Mouse (Mus musculus): ENCODE measurements at regions not wholly inside any gene's neighbourhood (a gene's known extent, or its start where the extent isn't known, plus 50 kb on each side); places are given as distances from the start of the nearest gene placed in this dataset.
A peak's percentile ranks its signal among the peaks of the same experiment; 100 is the strongest.

DNA sequence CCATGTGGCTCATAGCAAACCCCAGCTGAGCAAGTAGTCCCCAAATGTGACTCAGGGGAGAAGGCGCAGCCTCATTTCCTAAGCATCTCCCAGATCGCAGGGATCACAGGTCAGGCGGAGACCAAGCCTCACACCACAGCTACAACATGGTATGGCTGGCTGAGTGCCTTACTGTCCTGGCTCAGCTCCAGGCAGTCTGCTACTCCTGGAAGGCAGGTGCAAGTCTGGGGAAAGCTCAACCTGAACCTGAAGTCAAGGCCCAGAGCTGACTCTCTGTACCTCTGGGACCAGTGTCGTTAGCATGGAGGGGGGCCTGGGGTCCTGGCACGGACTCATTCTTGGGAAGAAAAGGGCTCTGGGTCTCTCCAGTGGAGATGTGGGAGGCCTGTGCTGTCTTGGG, 113.0 kb upstream of the A530016L24Rik start:
- no peak for DNase-seq (ENCODE audit: low read depth, low spot score)

DNA sequence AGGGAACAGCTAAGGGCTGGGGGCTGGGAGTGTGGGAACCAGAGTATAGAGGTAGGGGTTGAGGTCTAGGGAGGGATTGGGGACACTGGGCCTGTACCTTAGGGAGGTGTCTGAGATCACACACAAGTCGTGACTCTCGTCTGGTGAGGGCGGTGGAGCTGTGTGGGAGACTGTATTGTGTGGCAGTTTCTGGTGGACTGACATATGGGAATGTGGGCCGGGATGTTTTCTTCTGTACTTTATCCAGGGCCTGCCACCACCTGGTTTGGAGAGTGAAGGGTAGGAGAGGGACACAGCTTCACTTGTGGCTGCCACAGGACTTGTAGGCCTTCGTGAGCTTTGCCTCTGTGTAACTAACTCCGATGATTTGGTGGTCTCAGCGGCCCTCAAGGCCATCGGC, 112.5 kb upstream of the A530016L24Rik start:
- no peak for DNase-seq (ENCODE audit: low read depth, low spot score)

DNA sequence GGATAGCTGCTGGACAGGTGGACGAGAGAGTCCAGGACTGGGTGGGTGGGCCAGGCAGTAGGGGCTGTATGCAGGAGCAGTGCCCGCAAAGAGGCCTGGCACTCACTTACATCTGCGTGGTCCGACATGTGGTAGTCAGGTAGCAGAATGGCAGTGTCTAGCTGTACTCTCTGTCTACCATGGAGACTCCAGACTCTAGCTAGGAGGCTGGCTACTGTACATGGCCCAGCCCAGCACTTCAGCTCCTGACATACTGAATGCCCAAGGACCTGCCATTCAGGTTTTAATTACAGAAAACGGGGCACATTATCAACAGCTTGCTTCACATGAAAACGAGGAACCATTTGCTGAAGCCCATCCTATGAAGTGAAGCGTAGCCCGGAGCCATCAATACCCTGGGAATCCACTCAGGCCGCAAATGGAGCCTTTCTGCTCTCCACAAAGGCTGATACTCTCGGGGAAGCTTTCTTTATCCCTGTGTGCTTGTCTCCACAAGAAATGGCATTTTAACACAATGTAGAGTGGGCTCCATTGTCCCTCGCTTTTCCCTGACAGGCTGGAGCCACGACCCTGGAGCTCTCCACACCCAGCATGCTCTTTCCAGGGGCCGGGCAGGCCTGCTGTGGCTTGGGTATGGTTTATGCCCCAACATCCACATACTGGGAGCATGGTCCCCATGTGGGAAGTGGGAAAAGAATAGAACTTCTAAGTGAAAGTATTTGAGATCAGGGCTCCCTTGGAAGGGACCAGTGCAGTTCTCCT, 110.6 kb upstream of the A530016L24Rik start:
- no peak for DNase-seq (ENCODE audit: low read depth, low spot score)

DNA sequence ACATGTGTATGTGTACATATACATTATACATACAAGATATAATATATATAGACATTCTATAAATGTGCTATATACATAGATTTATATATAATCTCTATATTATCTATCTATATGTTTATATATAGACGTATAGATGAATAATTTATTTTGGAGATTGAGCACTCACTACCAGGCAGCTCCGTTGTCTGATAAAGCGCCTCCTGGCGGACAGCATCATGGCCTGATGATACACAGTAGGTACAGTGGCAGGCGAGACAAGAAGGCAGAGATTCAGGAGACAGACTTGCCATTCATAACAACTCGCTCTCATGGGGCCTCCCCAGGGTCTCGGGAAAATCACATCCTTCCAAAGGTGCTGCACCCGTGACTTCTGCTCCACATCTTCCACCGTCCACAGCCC, 101.4 kb upstream of the A530016L24Rik start:
- DNase-seq (ENCODE audit: low read depth, low spot score) = peak; percentile 20

DNA sequence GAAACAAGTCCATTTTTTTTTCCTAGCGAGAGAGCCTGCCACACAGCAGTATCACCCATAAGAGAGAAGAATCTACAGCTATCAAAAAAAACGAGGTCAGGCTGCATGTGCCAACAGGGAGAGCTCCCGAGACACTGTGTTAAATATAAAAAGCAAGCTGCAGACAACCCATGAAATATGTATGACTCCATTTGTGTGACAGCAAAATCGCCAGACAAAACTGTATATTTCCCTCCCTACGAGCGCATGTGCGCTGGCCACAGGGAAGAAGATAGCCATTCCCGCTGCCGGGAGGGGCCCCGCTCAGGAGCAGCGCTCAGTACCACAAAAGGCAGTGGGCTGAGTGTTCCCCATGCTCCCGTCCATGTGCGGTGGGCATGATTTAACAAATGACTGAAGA, 93.3 kb upstream of the A530016L24Rik start:
- DNase-seq (ENCODE audit: low read depth, low spot score) = no peak

DNA sequence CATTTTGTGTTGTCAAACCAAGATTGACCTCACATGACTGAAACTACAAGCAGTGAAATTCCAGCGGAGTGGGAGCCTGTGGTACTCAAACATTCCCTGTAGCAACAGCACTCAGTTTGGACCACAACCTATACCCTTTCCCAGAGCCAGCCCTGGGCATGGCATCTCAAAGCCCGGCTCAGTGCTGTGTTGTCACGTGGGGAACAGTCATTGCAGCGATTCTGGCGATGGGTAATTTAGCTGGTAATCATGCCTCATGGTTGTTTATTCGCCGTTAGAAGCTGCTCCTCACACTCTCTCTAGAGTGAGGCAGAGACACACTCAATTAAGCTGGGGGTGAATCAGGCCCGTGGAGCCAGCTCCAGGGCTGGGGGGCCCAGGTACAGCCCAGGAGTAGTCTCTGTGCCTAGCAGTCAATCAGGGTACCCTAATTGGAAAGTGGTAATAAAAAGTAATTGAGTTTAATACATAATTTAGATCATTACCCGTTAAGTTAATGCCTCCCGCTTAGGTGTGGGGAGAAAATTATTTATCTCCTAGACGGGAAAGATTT, 85.5 kb upstream of the A530016L24Rik start:
- no peak for DNase-seq (ENCODE audit: low read depth, low spot score)

DNA sequence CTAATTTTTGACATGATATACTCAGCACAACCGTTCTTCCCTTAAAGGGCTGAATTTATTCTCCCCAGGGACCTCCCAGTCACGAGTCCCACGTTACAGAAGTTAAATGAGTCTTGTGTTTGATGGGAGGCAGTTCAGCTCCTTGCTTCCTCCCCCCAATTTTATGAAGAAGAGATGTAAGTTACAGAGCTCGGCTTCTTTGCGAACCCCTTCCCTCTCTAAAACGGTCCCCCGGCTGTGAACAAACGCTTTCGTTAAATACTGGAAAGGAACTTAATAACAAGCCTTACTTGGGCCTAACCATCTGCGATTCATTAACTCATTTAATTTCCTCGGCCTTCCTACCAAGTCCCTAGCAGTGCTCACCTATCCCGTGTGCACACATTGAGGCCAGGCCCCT, 84.9 kb upstream of the A530016L24Rik start:
- DNase-seq (ENCODE audit: low read depth, low spot score) = no peak

DNA sequence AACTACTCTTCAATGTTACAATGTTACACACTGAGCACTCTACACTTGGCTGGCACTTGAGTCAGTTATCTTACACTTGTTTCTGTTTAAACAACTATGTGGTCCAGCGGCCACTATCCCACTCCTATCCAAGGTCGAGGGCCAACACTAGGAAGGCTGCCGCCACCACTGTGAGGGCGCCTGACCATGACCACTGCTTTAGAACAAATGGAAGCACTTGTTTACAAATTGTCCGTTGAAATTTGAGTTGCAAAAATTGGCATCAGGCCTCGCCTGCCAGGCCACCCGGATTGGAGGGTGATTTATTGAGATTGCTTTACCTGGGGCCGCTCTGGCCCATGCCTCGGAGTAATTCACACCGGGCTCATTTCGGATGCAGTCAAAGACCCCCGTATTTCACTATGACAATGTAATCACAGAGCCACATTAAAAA, 83.5 kb upstream of the A530016L24Rik start:
- no peak for DNase-seq (ENCODE audit: low read depth, low spot score)

DNA sequence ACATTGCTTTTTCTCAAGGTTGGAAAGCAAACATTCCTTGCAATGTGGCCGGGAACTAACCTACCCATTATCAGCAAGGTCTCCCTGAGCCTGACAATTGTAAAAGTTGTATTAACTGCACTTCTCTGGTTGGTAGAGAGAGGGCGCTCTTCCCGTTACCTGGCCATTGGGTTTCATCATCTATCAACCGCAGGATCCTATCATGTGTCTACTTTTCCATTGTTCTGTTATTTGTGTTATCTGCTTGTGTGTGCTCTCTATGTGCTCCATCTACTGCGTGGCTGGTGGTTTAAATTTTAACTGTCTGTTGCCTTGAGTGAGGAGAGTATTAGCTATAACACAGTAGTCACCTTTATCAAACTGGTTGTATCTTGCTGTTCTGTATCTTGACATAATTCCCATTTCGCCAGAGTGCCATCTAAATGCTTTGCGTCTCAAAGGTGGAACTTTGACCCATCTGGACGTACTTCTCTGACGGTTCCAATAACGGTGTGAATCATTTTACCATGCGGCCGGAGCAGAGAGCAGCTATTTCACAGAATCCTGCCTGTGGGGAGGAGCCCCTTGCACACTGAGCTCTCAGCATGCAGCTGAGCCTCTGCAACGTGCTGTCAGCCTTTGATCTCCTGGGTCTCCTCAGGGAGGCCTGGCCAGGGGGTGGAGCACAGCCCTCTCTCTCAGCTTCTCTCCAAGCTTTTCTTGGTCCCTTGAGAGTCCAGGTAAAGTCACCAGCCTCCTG, 77.5 kb upstream of the A530016L24Rik start:
- DNase-seq (ENCODE audit: low read depth, low spot score) = peak; percentile 20

DNA sequence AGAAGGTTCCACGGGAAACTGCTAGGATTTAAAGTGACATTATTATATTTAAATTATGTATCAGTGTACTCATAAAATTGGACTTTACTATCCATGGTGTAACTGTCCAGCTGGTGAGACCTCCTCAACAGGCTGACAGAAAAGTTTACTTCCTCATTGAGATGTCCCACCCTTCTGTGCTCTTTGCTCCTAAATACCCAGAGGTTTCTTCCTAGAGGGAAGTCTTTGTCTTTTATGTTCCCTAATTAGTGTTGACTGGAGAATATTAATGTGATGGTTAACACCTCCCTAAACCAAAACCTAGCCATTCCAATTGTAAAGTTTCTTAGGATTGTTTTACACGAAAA, 76.9 kb upstream of the A530016L24Rik start:
- no peak for DNase-seq (ENCODE audit: low read depth, low spot score)

DNA sequence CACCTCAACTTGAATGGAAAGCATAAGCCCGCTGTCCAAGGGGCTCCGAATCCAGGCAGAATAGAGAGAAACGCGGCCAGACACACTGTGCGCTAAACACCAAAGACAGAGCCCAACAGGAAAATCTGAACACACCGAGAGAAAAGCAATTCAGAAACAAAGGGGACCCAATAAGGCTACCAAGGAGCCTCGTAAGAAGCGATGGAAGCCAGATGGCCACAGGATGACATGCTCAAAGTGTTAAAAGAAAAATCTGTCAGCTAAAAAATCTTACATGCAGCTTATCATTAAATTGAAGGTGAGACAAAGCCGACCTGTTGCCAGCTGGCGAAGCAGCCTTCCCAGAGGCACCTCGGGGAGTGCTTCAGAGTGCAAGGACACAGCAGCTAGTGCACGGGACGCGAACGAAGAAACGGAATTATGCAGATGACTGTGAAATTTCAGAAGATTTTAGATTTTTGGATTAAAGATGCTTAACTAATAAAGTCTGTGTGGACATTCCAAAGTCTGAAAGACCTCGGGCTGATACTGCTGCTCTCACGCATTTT, 73.2 kb upstream of the A530016L24Rik start:
- no peak for DNase-seq (ENCODE audit: low read depth, low spot score)

DNA sequence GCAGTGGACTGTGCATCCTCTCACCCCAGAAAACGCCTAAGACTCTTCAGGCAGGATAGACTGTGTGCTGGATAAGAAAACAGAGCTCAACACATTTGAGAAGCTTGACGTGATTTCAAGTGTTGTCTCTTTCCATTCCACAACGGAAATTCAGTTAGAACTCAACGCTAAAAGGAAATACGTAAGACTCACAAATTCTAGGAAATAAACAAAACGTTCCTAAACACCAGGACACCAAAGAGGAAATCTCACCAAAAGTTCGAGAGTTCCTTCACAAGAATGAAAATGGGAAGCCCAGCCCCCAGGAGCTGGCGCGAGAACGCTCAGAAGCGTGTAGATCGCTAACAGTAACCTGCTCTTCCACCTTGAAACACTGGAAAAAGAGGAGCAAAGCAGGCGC, 72.7 kb upstream of the A530016L24Rik start:
- DNase-seq (ENCODE audit: low read depth, low spot score) = no peak

DNA sequence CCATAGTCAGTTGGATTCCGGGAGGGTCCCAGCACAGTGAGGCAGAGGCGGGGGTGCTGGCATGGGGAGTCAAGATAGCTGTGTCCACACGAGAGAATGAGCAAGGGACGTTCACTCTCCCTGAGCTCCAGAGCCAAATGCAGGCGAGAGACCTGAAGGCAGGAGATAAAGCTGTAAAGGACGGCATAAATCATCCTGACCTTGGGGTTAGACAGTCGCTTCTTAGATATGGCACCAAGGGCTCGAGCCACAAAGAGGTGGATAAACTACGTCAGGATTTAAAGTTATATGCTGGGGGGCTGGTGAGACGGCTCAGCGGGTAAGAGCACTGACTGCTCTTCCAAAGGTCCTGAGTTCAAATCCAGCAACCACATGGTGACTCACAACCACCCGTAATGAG, 70.6 kb upstream of the A530016L24Rik start:
- no peak for DNase-seq (ENCODE audit: low read depth, low spot score)

DNA sequence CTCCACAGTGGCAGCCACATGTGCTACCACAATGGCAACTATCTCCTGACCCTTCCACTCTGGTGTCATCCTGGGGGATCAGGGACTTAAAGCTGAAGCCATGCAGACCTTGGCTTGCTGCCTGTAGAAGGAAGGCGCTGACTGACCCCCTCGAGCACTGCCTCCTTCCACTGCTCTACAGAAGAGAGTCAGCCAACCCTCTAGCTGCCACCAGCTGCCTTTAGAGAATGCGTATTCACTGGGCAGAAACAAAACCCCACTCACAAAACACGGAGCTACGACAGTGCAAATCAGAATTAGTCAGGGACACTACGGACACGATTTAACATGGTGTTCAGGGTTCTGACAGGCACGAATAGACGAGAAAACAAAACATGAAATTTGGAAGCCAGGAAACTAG, 67.1 kb upstream of the A530016L24Rik start:
- DNase-seq (ENCODE audit: low read depth, low spot score) = no peak

DNA sequence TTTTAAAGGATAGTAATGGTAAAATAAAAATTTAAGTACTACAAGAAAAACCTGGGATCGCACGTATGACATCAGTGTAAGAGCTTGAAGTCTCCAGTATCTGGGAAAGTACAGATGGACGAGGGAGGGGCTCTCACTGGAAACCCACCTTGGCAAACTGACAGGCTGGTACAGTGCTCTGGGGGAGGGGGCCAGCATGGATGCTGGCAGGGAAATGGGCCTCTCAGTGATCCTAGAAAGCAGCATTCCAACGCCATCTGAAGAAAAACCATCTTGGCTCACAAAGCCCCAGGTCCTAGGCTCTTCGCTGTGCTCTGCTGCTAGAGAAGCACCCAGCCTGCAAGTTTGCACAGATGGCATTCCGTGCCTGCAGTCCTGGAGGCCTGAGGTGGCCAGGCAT, 65.1 kb upstream of the A530016L24Rik start:
- DNase-seq (ENCODE audit: low read depth, low spot score) = no peak

DNA sequence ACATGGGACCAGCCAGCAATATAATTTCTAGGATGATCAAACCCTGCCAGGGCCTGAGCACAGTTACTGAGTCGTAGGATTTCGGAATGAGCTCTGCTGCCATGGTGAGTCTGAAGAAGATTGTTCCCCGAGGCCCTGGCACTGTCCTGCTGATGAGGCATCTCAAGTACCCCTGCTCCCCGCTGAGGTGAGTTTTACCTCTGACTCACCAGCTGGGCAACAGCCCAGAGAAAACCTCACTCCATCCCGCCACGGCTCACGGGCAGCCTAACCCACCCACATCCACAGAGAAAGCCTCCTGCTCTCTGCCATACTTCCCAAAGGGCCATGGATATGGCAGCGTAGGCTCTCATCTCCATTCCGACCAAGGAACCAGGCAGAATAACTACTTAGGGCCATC, 62.6 kb upstream of the A530016L24Rik start:
- DNase-seq (ENCODE audit: low read depth, low spot score) = no peak

DNA sequence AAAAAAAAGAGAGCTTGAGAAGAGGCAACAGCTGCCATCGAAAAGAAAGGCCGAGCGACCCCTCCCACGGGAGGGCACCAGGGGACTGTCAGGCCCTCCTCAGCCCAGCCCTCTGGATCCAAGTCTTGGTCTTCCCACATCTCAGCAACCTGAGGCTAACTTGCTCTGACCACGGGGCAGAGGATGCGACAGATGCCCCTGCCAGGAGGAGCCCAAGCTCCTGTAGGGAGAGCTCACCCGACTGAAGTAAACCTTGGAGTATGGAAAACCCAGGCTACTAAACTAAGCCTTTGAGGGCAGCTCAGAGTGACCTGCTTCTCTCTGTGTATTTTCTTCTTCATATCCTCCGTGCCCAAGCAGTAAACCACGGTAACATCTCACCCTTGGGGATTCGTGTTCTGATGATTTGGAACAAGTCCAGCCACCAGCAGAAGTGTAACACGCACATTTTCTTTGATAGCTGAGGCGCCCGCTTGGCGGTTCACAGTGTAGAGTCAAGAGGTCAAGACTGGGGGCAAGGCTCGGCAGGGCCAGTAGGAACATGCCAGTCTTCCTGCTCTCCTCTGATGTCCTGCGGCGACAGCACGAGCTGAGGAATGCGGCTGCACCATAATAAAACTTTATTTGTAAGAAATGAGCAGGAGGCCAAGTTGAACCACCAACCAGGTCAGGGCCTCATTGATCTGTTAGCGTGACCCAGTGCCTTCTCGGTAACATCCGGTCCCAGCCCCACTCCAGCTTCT, 59.0 kb upstream of the A530016L24Rik start:
- no peak for DNase-seq (ENCODE audit: low read depth, low spot score)

DNA sequence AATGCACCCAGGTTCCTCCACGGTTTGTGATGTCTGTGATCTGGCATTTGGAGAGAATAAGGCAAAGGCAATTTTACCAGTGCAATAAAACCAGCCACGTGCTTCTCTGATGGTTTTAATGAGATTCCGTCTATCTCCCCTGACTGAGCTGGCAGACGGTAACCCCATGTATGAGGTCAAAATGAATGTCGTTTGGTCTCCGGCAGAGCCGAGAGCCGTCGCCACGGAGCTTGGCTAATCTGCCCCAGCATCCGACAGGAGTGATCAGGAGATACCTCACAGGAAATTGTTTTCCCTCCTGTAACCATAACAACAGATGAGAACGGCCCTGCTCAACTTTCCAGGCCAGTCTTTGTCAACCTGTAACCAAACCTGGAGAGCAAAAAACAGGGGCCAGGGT, 55.9 kb upstream of the A530016L24Rik start:
- DNase-seq (ENCODE audit: low read depth, low spot score) = no peak

DNA sequence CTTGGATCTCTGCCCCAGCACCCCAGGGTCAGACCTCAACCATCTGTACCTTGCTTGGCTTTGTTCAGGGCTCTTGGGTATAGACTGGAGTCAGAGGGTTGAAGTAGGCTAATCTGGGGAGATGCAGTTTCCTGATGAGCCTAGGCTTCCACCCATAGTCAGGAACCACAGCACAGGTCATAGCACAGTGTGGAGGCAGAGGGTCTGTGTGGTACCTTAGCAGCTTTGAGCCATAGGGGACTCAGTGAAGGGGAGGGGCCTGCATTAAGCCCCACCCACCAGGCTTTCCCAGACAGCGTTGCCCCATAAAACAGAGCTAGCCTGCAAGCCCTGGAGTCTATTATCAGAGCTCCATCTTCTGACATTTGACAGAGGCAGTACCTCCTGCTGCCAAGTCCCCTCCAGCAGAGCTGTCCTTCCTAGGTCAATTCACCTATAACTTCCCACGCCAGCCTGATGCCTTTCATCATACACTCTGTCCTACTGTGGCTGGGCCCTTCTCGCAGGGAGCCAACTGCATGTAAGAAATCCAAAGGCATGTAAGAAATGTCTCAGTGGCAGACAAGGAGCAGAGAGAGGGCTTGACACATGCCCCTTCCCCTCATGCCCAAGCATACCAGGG, 54.5 kb upstream of the A530016L24Rik start:
- no peak for DNase-seq (ENCODE audit: low read depth, low spot score)

DNA sequence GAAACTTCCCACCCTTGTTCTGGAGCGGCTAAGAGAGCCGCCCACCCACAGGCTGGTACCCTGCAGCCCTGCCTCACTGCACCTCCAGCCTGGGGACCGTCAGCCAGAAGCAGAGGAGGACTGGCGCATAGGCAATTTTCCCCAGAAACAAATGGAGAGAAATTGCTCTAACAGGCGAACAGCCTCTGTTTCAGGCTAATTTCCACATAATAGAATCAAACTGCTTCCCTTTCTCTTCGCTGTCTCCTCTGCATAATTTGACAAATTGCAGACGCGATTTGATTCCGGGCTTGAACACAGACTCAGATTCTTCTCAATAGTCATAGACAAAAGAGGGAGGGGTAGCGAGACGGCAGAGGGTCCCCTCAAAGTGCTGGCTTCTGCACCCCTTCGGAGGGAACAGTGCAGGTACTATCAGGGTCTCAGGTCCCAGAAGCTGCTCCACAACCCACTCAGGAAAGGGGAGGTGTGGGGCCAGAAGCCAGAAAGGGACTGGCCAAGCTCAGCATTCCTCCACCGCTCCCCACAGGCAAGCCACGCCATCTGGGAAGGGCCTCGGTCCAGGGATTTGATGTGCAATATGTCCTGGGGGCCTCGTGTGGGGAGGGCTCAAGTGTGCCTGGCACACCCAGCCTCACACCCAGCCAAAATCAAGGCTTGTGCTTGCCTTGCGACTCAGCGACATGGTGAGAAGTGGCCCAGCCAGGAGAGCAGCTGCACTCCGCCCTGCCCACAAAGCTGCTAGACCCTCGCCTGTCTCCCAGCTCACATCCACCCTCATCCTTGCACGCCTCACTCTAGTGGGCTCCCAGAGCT, 53.7 kb upstream of the A530016L24Rik start:
- no peak for DNase-seq (ENCODE audit: low read depth, low spot score)

DNA sequence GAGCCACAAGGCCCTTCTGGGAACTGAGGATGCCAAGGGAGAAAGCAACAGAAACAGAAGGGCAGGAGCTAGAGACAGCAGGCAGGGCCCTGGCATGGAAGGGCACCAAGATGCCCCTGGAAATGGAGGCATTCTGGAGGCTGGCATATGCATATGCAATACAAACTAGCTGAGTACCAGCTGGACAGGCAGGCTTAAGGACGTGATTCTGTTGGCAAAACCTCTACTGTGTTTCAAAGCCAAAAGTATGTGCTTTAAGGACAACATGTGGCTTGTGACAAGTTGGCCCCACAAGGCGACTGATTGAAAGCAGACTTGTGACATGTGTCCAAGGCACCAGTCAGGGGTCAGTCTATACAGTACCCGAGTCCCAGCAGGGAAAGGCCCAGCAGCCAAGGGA, 52.2 kb upstream of the A530016L24Rik start:
- DNase-seq (ENCODE audit: low read depth, low spot score) = no peak

Data from A20 (cell line).